Mouse (Mus musculus) lung, embryonic 16.5 days (tissue): ENCODE results near the gene Castor1. TPM values are rescaled to one million over a fixed set of nuclear protein-coding genes. Genes with fewer than 3 reads are reported as not detected.

Source experiments
- ATAC-seq: fragments of 200-750 bp; cut with Nextera tagmentation; 2 replicates; pipeline ENCODE4 v1.8.0; 2017; ENCODE audit warnings: low read depth, mild to moderate bottlenecking, moderate library complexity
- H3K27ac ChIP-seq: fragments of 300-500 bp; sonication (generic); 2 replicates; pipeline ENCODE4 v1.5.1; 2014; ENCODE audit warnings: mild to moderate bottlenecking, control low read depth, low read length
- H3K27me3 ChIP-seq: fragments of 300-500 bp; sonication (generic); 2 replicates; pipeline ENCODE4 v1.6.1; 2014; ENCODE audit warnings: low read depth, low read length, mixed read lengths; ENCODE audit not compliant: control insufficient read depth, insufficient read depth
- H3K36me3 ChIP-seq: fragments of 300-500 bp; sonication (generic); 2 replicates; pipeline ENCODE4 v1.6.1; 2014; ENCODE audit warnings: low read length; ENCODE audit not compliant: control insufficient read depth, insufficient read depth
- H3K4me1 ChIP-seq: fragments of 300-500 bp; sonication (generic); replicated peaks from 2 replicates; pipeline ENCODE4 v1.6.1; 2014; ENCODE audit warnings: low read length, mixed read lengths; ENCODE audit not compliant: control insufficient read depth, insufficient read depth
- H3K4me2 ChIP-seq: fragments of 300-500 bp; sonication (generic); 2 replicates; pipeline ENCODE4 v1.6.1; 2014; ENCODE audit warnings: low read depth, low read length, control low read depth
- H3K4me3 ChIP-seq: fragments of 300-500 bp; sonication (generic); 2 replicates; pipeline ENCODE4 v1.5.1; 2014; ENCODE audit warnings: mild to moderate bottlenecking, low read length, control low read depth
- H3K9ac ChIP-seq: fragments of 300-500 bp; sonication (generic); 2 replicates; pipeline ENCODE4 v1.6.1; 2014; ENCODE audit warnings: low read length, control low read depth
- H3K9me3 ChIP-seq: fragments of 300-500 bp; sonication (generic); 2 replicates; pipeline ENCODE4 v1.6.1; 2016; ENCODE audit warnings: low read length; ENCODE audit not compliant: control insufficient read depth
- WGBS: fragments of 180-500 bp; shearing (Covaris S2); extraction: QIAGEN DNeasy Blood & Tissue Kit; methylation state at CpG from one replicate; pipeline ENCODE4 v1.1.7; 2014; 5-methylcytosine and 5-hydroxymethylcytosine counted together
- polyA plus RNA-seq: library from polyadenylated mRNA; unstranded; fragments of >200 nt; fragmentation: Nextera tagmentation; extraction: Ambion mirVana; gene quantifications from 2 replicates; pipeline ENCODE4 v1.2.1, GENCODE M21; 2015

Castor1 gene
- polyA plus RNA-seq, 1 experiment from 2014 or later, result 6.5 TPM

DNA sequence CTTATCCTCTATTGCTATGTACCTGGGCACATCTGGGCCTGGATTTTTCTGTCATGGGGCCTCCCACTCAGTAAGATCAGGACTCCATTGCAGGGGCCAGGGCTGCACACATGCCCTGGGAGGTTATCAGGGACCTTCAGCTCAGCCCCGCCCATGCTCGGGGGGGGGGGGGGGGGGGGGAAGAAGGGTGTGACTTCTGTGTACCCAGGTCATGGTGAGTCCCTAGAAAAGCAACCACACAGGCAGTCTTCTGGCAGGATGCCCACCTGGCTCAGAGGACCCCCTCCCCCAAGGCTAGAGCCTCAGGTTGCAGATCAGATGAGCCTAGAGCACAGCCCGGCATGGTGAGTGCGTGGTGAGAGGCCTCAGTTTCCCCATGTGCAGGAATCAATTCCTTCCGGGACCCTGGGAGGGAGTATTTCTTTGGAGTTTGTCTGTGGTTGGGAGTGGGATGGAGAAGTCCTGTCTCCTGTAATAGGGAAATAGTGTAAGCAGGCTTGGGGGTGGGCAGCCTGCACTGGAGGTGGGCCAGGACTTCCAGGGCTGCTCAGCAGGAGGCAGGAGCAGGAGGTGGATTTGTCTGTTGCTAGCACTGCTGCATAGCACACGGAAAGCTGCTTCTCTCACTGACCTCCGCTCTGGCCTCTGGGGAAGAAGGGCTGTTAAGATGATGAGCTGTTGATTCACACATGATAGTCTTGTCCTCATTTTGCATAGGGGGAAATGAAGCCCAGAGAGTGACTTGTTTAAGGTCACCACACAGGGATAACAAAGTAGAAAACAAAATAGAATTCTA is 5.6 kb downstream of the Castor1 start:
- Histone ChIP-seq H3K4me3 (no peak overlapping the region), H3K36me3 (no peaks in the 10 kb centered on the region), H3K27me3 (no peaks in the 10 kb centered on the region), H3K4me1 (peaks cover 7% of the 10 kb centered on the region), H3K27ac (no peak overlapping the region), H3K4me2 (no peak overlapping the region), H3K9me3 (no peaks in the 10 kb centered on the region), H3K9ac (no peak overlapping the region)
- no peak for ATAC-seq
- 34% methylated on average over 6 of the region's 7 CpGs for WGBS

GRCm38 (mm10) chr11:4224223-4224622 is 6.2 kb downstream of the Castor1 start:
- no peaks in the 10 kb centered on the region for H3K27me3 ChIP-seq
- no peaks in the 10 kb centered on the region for H3K9me3 ChIP-seq
- H3K4me2 ChIP-seq, result no peak overlapping the region
- no peak overlapping the region for H3K9ac ChIP-seq
- peaks cover 2% of the 10 kb centered on the region for H3K4me1 ChIP-seq
- H3K27ac ChIP-seq, result no peak overlapping the region
- no peak overlapping the region for H3K4me3 ChIP-seq
- no peaks in the 10 kb centered on the region for H3K36me3 ChIP-seq
- no peak for ATAC-seq
- WGBS, result 51% methylated on average over 2 of the region's 2 CpGs

GRCm38 (mm10) chr11:4226569-4227325 is 8.7 kb downstream of the Castor1 start:
- Histone ChIP-seq H3K4me3 (no peak overlapping the region), H3K27ac (no peak overlapping the region), H3K36me3 (no peaks in the 10 kb centered on the region), H3K4me2 (no peak overlapping the region), H3K9me3 (no peaks in the 10 kb centered on the region), H3K27me3 (no peaks in the 10 kb centered on the region), H3K9ac (no peak overlapping the region), H3K4me1 (no peaks in the 10 kb centered on the region)
- 77% methylated on average over 5 of the region's 5 CpGs for WGBS
- no peak for ATAC-seq

GRCm38 (mm10) chr11:4228463-4228862 is 10.4 kb downstream of the Castor1 start:
- no peak for ATAC-seq
- Histone ChIP-seq H3K36me3 (no peaks in the 10 kb centered on the region), H3K27me3 (no peaks in the 10 kb centered on the region), H3K4me3 (no peak overlapping the region), H3K9me3 (no peaks in the 10 kb centered on the region), H3K27ac (no peak overlapping the region), H3K4me2 (no peak overlapping the region), H3K9ac (no peak overlapping the region), H3K4me1 (no peaks in the 10 kb centered on the region)
- WGBS, result 23% methylated on average over 8 of the region's 8 CpGs

- WGBS, result 52% methylated on average over 4 of the region's 4 CpGs
- no peak overlapping the region for H3K4me2 ChIP-seq
- H3K4me3 ChIP-seq, result no peak overlapping the region
- no peaks in the 10 kb centered on the region for H3K9me3 ChIP-seq
- H3K27me3 ChIP-seq, result no peaks in the 10 kb centered on the region
- no peak overlapping the region for H3K9ac ChIP-seq
- no peaks in the 10 kb centered on the region for H3K36me3 ChIP-seq
- H3K27ac ChIP-seq, result no peak overlapping the region
- H3K4me1 ChIP-seq, result no peaks in the 10 kb centered on the region
- no peak for ATAC-seq
Measured at GRCm38 (mm10) chr11:4229841-4230240, 11.8 kb downstream of the Castor1 start.

- no peaks in the 10 kb centered on the region for H3K27me3 ChIP-seq
- no peaks in the 10 kb centered on the region for H3K4me1 ChIP-seq
- 87% methylated on average over 2 of the region's 2 CpGs for WGBS
- no peak overlapping the region for H3K9ac ChIP-seq
- no peak for ATAC-seq
- H3K27ac ChIP-seq, result no peak overlapping the region
- H3K9me3 ChIP-seq, result no peaks in the 10 kb centered on the region
- H3K4me3 ChIP-seq, result no peak overlapping the region
- no peak overlapping the region for H3K4me2 ChIP-seq
- H3K36me3 ChIP-seq, result no peaks in the 10 kb centered on the region
Measured at GRCm38 (mm10) chr11:4231435-4231834, 13.4 kb downstream of the Castor1 start.

DNA sequence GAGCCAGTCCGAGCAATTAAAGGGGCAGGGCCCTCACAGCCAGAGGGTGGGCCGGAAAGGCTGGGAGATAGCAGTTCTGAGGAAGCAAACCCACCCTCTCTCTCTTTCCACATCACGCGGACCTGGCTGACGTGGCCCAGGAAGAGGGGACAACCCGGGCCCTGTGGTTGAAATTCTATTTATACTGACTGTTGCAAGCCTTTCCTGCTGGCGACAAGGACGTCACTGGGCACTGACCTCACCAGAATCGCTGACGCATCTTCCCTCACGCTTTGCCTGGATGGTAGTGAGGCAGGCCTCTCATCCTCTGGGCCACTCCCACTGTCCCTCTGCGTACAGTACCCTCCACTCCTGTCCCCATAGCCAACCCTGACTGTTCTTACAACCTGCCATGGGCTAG is 14.6 kb downstream of the Castor1 start:
- Histone ChIP-seq H3K4me3 (no peak overlapping the region), H3K36me3 (no peaks in the 10 kb centered on the region), H3K4me2 (no peak overlapping the region), H3K27me3 (no peaks in the 10 kb centered on the region), H3K27ac (no peak overlapping the region), H3K4me1 (no peaks in the 10 kb centered on the region), H3K9ac (no peak overlapping the region), H3K9me3 (no peaks in the 10 kb centered on the region)
- WGBS, result 52% methylated on average over 12 of the region's 12 CpGs
- ATAC-seq, result no peak

DNA sequence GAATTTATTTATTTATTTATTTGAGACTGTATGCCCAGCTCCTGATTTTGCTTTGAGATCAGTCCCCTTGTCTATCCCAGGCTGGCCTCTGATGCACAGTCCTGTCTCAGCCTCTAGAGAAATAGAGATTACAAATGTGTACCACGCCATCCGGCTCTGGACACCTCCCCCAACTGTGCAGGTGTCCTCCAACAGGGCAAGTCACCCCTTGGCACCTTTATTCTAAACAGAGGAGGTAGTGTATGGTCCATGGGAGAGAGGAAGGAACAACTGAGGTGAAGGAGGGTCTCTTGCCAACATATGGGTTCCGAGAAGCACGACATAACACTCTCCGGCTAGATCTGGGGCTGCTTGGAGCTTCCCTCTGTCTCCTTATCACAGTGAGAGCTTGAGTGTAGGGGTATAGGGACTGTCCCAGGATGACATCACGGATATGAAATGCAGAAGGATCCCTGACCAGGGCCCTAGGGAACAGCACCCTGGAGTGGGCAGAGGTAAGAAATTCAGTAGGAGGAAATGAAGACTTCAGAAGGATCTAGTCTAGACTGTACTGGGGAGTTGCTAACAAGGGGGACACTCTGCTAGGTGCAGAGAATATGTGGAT is 17.1 kb downstream of the Castor1 start:
- Histone ChIP-seq H3K4me2 (no peak overlapping the region), H3K27ac (no peak overlapping the region), H3K4me3 (no peak overlapping the region), H3K27me3 (no peaks in the 10 kb centered on the region), H3K9ac (no peak overlapping the region), H3K36me3 (no peaks in the 10 kb centered on the region), H3K4me1 (no peaks in the 10 kb centered on the region), H3K9me3 (no peaks in the 10 kb centered on the region; the same call in 1 of the 2 replicates)
- no peak for ATAC-seq
- 78% methylated on average over 6 of the region's 6 CpGs for WGBS
